Mouse (Mus musculus) testis, adult 10 weeks (tissue): ENCODE measurements around the gene Spi1. TPM values are rescaled to one million over a fixed set of nuclear protein-coding genes. Genes with fewer than 3 reads are reported as not detected.

Experiments
- polyA plus RNA-seq: library from polyadenylated mRNA; stranded (reverse); fragments of 350-450 nt; fragmentation: Illumina TruSeq; extraction: RNeasy Lipid Tissue Mini Kit (QIAGEN cat#74804); gene quantifications from one replicate; pipeline ENCODE4 v1.2.3, GENCODE M21; 2014; ENCODE audit warnings: low read depth, low replicate concordance

Spi1 gene
- polyA plus RNA-seq: 1.7 TPM

DNA sequence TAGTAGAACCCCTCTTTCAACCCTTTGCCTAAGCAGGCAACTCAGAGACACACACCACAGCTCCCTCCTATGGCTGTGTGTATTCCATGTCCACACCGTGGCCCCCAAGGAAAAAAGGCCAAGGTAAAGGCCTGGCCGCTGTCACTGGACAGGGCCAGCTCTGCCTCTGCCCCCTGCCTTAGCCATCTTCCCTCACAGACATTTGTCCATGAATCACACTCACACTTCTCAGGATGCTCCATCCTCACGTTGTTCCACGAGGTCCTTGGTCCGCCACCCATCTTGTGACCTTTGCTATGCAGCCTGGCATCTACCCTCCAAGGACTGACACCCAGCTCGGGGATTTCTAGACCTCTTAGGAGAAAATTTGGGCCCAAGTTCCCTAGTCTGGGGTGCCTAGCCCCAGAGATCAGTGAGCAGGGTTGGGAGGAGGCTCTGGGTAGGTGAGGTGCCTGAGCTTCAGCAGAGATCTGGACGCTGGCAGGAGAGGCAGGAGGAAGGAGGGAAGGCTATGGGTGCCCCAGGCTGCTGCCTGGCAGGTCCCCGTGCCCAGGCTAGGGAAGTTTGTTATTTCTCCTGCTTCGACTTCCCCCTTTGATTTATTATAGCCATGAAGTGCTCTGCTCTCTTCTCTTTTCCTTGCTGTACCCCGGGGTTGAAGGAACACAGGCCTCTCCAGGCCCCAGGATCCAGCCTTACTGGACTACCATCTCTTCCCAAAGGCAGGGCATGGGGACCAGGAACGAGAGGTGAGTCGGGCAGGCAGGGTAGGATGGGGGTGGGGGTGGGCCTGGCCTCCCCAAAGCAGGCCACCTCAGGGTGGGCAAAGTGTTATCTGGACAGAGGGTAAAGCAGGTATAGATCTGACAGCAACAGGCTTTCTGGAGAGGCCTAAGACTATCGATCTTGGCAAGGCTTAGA is at the start of gene Spi1:
Gene Spi1, plus strand, starts transcription at position 616 of the 921 bp plus-strand sequence.

DNA sequence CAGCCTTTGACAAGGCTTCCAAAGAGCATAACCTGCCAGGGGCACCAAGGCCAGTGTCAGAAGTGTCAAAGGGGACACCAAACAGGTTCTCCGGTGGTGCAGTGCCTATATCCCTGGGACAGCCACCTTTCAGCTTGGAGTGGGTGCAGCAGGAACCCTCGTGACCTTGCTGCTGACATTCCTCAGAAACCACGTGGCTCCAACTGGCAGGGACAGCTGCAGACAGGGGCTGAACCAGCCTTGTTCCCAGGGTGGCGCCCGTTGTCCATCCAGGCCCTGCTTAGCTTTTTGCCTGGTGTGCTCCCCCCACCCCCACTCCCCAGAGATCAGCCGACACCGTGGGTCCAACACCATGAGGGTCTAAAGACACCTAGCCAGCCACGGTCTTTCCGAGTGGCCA is 46.8 kb upstream of the Spi1 start, which contains the start of gene Rapsn:
Gene Rapsn, plus strand, starts transcription at position 236 of the 400 bp plus-strand sequence.

DNA sequence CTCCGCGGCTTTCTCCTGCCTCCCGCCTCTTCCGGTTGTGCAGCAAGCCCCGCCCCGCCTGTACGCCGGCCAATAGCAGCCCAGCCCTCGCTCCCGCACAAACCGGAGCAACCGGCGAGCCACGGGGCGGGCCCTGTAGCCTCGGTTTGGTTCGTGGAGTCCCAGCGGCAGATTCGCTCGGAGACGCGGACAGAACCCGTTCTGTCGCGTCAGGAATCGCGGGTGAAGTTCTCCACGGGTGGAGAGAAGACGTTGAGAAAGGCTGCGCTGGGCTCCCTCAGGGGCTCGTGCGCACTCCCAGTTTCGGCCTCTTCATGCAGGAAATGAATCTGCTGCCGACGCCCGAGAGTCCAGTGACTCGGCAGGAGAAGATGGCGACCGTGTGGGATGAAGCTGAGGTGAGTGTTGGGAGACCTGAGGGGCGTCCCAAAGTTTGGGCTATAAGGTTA is 28.2 kb upstream of the Spi1 start, which contains the start of gene Psmc3:
Gene Psmc3, plus strand, starts transcription at position 76 of the 449 bp plus-strand sequence.

DNA sequence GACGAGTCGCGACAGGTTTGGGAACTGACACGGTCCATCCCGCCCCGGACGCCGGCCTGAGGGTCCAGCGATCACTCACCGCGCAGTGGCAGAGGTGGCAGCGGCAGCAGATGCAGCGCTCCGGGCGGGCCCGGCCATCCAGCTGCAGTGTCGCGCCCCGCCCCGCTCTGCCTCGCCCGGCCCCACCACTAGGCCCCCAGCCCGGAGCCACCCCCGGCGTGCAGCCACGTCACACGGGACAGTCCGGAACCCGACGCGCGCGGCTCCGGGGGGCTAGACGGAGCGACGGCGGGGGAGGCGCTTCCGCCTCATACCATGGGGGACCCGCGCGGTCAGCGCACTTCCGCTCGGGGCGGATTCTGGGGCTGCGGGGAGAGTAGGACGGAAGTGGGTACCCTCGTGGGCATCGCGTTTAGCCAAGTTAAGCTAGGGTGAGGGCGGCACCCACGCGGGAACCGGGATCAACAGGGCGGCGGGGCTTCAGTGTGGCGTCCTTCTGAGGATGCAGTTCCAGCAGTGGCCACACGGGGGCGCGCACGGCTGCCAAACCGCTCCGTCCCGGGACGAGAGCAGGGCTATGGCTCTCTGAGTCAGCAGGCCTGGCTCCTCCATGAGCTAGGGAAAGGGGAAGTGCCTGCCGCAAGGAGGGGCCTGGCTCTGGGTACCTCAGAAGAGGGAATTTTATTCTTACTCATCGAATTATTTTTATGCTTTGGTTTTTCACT is 12.0 kb upstream of the Spi1 start, which contains the start of gene Slc39a13:
Gene Slc39a13, minus strand, starts transcription at position 342 of the 725 bp plus-strand sequence.

DNA sequence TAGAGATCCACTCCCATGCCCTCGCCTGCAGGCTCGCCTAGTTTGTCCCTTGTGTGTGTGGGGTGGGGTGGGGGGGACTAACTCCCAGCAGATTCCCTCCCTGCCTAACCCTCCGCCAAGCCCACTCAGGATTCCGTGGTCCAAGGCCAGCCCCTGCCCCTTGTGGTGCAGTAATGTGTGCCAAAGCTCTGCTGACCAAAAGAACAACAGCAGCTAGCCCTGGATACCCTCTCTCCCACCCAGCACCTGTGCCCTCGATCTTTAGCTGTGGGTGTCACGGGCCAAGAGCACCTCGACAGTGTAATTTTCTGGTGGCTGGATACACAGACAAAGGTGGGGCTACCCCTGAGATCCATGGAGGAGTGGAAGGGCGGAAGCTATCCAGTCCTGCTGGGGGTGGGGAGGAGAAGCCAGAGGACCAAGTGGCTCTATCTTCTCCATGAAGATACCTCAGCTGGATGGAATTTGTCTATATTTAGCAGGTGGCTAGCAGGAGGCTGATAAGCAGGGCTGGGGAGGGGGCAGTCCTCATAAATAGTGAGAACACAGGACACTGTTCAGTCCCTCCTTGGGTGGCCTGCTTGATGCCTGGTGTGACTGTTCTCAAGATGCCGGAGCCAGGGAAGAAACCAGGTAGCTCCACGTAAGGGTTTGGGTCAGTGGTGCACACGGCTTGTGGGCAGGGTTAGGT is 35.5 kb downstream of the Spi1 start, which contains the start of gene Mybpc3:
Gene Mybpc3, plus strand, starts transcription at position 560 of the 691 bp plus-strand sequence.

Other genes starting within 250 kb of the Spi1 start
- gene Mtch2, start 235.2 kb upstream of the Spi1 start, polyA plus RNA-seq: 1,405 TPM
- gene C1qtnf4, start 196.5 kb upstream of the Spi1 start, polyA plus RNA-seq: not detected
- 24.8 TPM for gene Kbtbd4, start 177.7 kb upstream of the Spi1 start, polyA plus RNA-seq
- 133 TPM for gene Ndufs3, start 177.6 kb upstream of the Spi1 start, polyA plus RNA-seq
- 40.5 TPM for gene Celf1, start 142.0 kb upstream of the Spi1 start, polyA plus RNA-seq
- gene Rapsn, start 46.8 kb upstream of the Spi1 start, polyA plus RNA-seq: not detected
- gene Psmc3, start 28.4 kb upstream of the Spi1 start, polyA plus RNA-seq: 727 TPM
- 6.5 TPM for gene Slc39a13, start 12.0 kb upstream of the Spi1 start, polyA plus RNA-seq
- not detected for gene Mybpc3, start 35.8 kb downstream of the Spi1 start, polyA plus RNA-seq
- 3.1 TPM for gene Madd, start 101.4 kb downstream of the Spi1 start, polyA plus RNA-seq
- 0.59 TPM for gene Nr1h3, start 120.4 kb downstream of the Spi1 start, polyA plus RNA-seq
- 11.8 TPM for gene Acp2, start 120.5 kb downstream of the Spi1 start, polyA plus RNA-seq
- gene Ddb2, start 154.6 kb downstream of the Spi1 start, polyA plus RNA-seq: 16.6 TPM
- gene Pacsin3, start 173.6 kb downstream of the Spi1 start, polyA plus RNA-seq: 0.59 TPM
- gene Arfgap2, start 182.6 kb downstream of the Spi1 start, polyA plus RNA-seq: 23.0 TPM